ENCODE assay signal across 7 mouse cellular contexts in genomic region chr13:45966586-45966985, GRCm38 (mm10). TPM values are rescaled to one million over a fixed set of nuclear protein-coding genes. Genes with fewer than 3 reads are reported as not detected.
A peak's percentile ranks its signal among the peaks of the same experiment; 100 is the strongest.
DNase-seq lines count a peak whose midpoint lies in the region; ATAC-seq and TF ChIP-seq lines count a peak whose summit lies in the region.

No protein-coding gene starts in this region.

- peak overlapping the region; percentile 85; the same call in 1 of the 2 replicates for H3K4me2 ChIP-seq in forebrain, embryonic 11.5 days (ENCODE audit: low read depth, low read length, severe bottlenecking)

- H3K4me3 ChIP-seq in forebrain, embryonic 11.5 days (ENCODE audit: low read depth, low read length) = 0 out of 2 replicates have a peak overlapping the region, but pooled peaks have one; percentile 7
- H3K4me3 ChIP-seq in lung, adult 2 months (replicated peaks; ENCODE audit: extremely low read depth, low read depth, low read length) = no peak overlapping the region

- peaks cover 3% of the 10 kb centered on the region; the same call in 1 of the 2 replicates for H3K27me3 ChIP-seq in forebrain, embryonic 11.5 days (ENCODE audit: control insufficient read depth, insufficient read depth, low read length)

- no peak for ATAC-seq in forebrain, embryonic 11.5 days (replicated peaks; ENCODE audit: low FRiP score)

- no peaks in the 10 kb centered on the region for H3K36me3 ChIP-seq in forebrain, embryonic 11.5 days (ENCODE audit: control insufficient read depth, insufficient read depth, low read length)

- TF ChIP-seq POLR2A in lung, adult 2 months (IDR thresholded peaks at IDR 0.05; ENCODE audit: borderline replicate concordance, extremely low read depth, low read depth, low read length) = no peak

- TF ChIP-seq CTCF in lung, adult 2 months (IDR thresholded peaks at IDR 0.05; ENCODE audit: insufficient read depth, low read length) = peak; percentile 29; the same call in 1 of the 2 replicates

- peaks cover 19% of the 10 kb centered on the region for H3K4me1 ChIP-seq in forebrain, embryonic 11.5 days (replicated peaks; ENCODE audit: control insufficient read depth, insufficient read depth, low read length)
- H3K4me1 ChIP-seq in lung, adult 2 months (ENCODE audit: control insufficient read depth, insufficient read depth, low read length) = peaks cover 12% of the 10 kb centered on the region

- WGBS in forebrain, embryonic 11.5 days = 1% methylated on average over 14 of the region's 14 CpGs
- 6% methylated on average over 14 of the region's 14 CpGs for WGBS in lung, adult 2 months

- H3K9ac ChIP-seq in forebrain, embryonic 11.5 days (ENCODE audit: low read length) = no peak overlapping the region

- DNase-seq in CD8-positive naive resting alpha-beta T cell, adult 2 months (ENCODE audit: low read depth in 2 of 2, low spot score in 2 of 2) = peak; percentile 8 to 34
- DNase-seq in R1 (ENCODE audit: low read depth, low spot score) = peak; percentile 64
- DNase-seq in forebrain, embryonic 11.5 days (ENCODE audit: low spot score) = no peak
- peak; percentile 86 for DNase-seq in induced T-regulatory cell, adult 2 months (ENCODE audit: low read depth)
- DNase-seq in lung, adult 2 months = no peak
- DNase-seq in retina, adult 2 months (ENCODE audit: low read depth, low spot score) = peak; percentile 63
- DNase-seq in ovary, adult 18-20 months (ENCODE audit: low spot score) = no peak

- no peaks in the 10 kb centered on the region for H3K9me3 ChIP-seq in forebrain, embryonic 11.5 days (ENCODE audit: control insufficient read depth, low read length)

- H3K27ac ChIP-seq in forebrain, embryonic 11.5 days (ENCODE audit: low read depth, low read length) = no peak overlapping the region

RNA-seq across cellular contexts. Expression of gene Atxn1, which starts 1.8 kb away (rescaled TPM):
- 2.2 and 3.3 TPM in 2 replicates for polyA plus RNA-seq in forebrain, embryonic 11.5 days (2014; fragmentation: Nextera tagmentation; extraction: Ambion mirVana)
- polyA plus RNA-seq in lung, adult 2 months (2012; rRNA removed) = 16.7 and 19.8 TPM in 2 replicates

Comparison
In these comparisons a context has a peak if more than half of its experiments do, and no peak if none do; other contexts are left out.
1. DNase-seq: peak in CD8-positive naive resting alpha-beta T cell, adult 2 months (2 of 2), R1 (single experiment), induced T-regulatory cell, adult 2 months (single experiment) and retina, adult 2 months (single experiment); none in forebrain, embryonic 11.5 days (single experiment), lung, adult 2 months (single experiment) and ovary, adult 18-20 months (single experiment).